ENCODE assay signal across 7 mouse cellular contexts in genomic region chr8:117259431-117260001, GRCm38 (mm10). TPM values are rescaled to one million over a fixed set of nuclear protein-coding genes. Genes with fewer than 3 reads are reported as not detected.
A peak's percentile ranks its signal among the peaks of the same experiment; 100 is the strongest.
DNase-seq lines count a peak whose midpoint lies in the region; ATAC-seq and TF ChIP-seq lines count a peak whose summit lies in the region.

No protein-coding gene starts in this region.

- peak; percentile 34 to 55 for DNase-seq in urinary bladder, adult 18-20 months (ENCODE audit: low spot score in 2 of 2)
- DNase-seq in urinary bladder, postnatal 4 days (ENCODE audit: low spot score in 2 of 2): no peak
- no peak for DNase-seq in forebrain, postnatal 0 days
- DNase-seq in limb, embryonic 11.5 days (ENCODE audit: low spot score): no peak
- no peak for DNase-seq in gastrocnemius, postnatal 10 days
- no peak for DNase-seq in spleen, postnatal 4 days (ENCODE audit: low spot score in 2 of 2)

- peak overlapping the region; percentile 90 for H3K27ac ChIP-seq in forebrain, postnatal 0 days (ENCODE audit: low read depth, low read length)
- no peak overlapping the region for H3K27ac ChIP-seq in limb, embryonic 11.5 days (replicated peaks; ENCODE audit: low read depth, low read length)
- peak overlapping the region; percentile 94 for H3K27ac ChIP-seq in midbrain, embryonic 13.5 days

- 0 out of 2 replicates have a peak, but pooled peaks have one; percentile 12 for TF ChIP-seq CTCF in forebrain, postnatal 0 days (IDR thresholded peaks at IDR 0.05; ENCODE audit: low read depth)

- no peaks in the 10 kb centered on the region for H3K36me3 ChIP-seq in forebrain, postnatal 0 days (ENCODE audit: insufficient read depth)
- no peaks in the 10 kb centered on the region for H3K36me3 ChIP-seq in limb, embryonic 11.5 days (ENCODE audit: control insufficient read depth, insufficient read depth, low read length)
- no peaks in the 10 kb centered on the region for H3K36me3 ChIP-seq in midbrain, embryonic 13.5 days

- 47% methylated on average over 11 of the region's 11 CpGs for WGBS in forebrain, postnatal 0 days
- 64% methylated on average over 11 of the region's 11 CpGs for WGBS in limb, embryonic 11.5 days
- WGBS in midbrain, embryonic 13.5 days: 50% methylated on average over 11 of the region's 11 CpGs

- H3K9me3 ChIP-seq in forebrain, postnatal 0 days (ENCODE audit: low read length): no peaks in the 10 kb centered on the region
- H3K9me3 ChIP-seq in limb, embryonic 11.5 days (ENCODE audit: control insufficient read depth, low read length): no peaks in the 10 kb centered on the region
- no peaks in the 10 kb centered on the region for H3K9me3 ChIP-seq in midbrain, embryonic 13.5 days

- H3K4me2 ChIP-seq in forebrain, postnatal 0 days (ENCODE audit: low read depth): peak overlapping the region; percentile 88
- peak overlapping the region; percentile 92 for H3K4me2 ChIP-seq in limb, embryonic 11.5 days (ENCODE audit: low read depth, severe bottlenecking)
- peak overlapping the region; percentile 77 for H3K4me2 ChIP-seq in midbrain, embryonic 13.5 days (replicated peaks)

- ATAC-seq in forebrain, postnatal 0 days: no peak
- no peak for ATAC-seq in limb, embryonic 11.5 days (ENCODE audit: insufficient number of reproducible peaks, low FRiP score, low TSS enrichment, low read depth)
- ATAC-seq in midbrain, embryonic 13.5 days: no peak

- peak overlapping the region; percentile 90 for H3K9ac ChIP-seq in forebrain, postnatal 0 days
- no peak overlapping the region for H3K9ac ChIP-seq in limb, embryonic 11.5 days (ENCODE audit: low read length)
- peak overlapping the region; percentile 99 for H3K9ac ChIP-seq in midbrain, embryonic 13.5 days (replicated peaks)

- peaks cover 20% of the 10 kb centered on the region for H3K4me1 ChIP-seq in forebrain, postnatal 0 days (ENCODE audit: insufficient read depth)
- H3K4me1 ChIP-seq in limb, embryonic 11.5 days (ENCODE audit: control insufficient read depth, insufficient read depth, low read length): peaks cover 30% of the 10 kb centered on the region
- peaks cover 59% of the 10 kb centered on the region for H3K4me1 ChIP-seq in midbrain, embryonic 13.5 days (replicated peaks)

- H3K4me3 ChIP-seq in forebrain, postnatal 0 days (ENCODE audit: low read depth, low read length): peak overlapping the region; percentile 96
- no peak overlapping the region for H3K4me3 ChIP-seq in limb, embryonic 11.5 days (ENCODE audit: low read depth, low read length)
- H3K4me3 ChIP-seq in midbrain, embryonic 13.5 days (replicated peaks): peak overlapping the region; percentile 100

- H3K27me3 ChIP-seq in forebrain, postnatal 0 days (ENCODE audit: insufficient read depth, low read length): no peaks in the 10 kb centered on the region
- no peaks in the 10 kb centered on the region for H3K27me3 ChIP-seq in limb, embryonic 11.5 days (ENCODE audit: control insufficient read depth, insufficient read depth, low read length)
- H3K27me3 ChIP-seq in midbrain, embryonic 13.5 days: no peaks in the 10 kb centered on the region

RNA-seq across cellular contexts. Expression of gene Cmip, which starts 2.7 kb away (rescaled TPM):
- 139 and 204 TPM in 2 replicates for total RNA-seq in forebrain, postnatal 0 days (2014; rRNA removed)
- polyA plus RNA-seq in forebrain, postnatal 0 days (2015; fragmentation: Nextera tagmentation; extraction: Ambion mirVana): 126 and 192 TPM in 2 replicates
- polyA plus RNA-seq in limb, embryonic 11.5 days (2014; fragmentation: Nextera tagmentation; extraction: Ambion mirVana): 14.3 and 20.1 TPM in 2 replicates
- 65.3 and 71.7 TPM in 2 replicates for polyA plus RNA-seq in midbrain, embryonic 13.5 days (2015; fragmentation: Nextera tagmentation; extraction: Ambion mirVana)
- total RNA-seq in gastrocnemius, postnatal 10 days (2021): 10 to 100 TPM; 18.7 to 23.7 TPM

Comparison
In these comparisons a context has a peak if more than half of its experiments do, and no peak if none do; other contexts are left out.
1. DNase-seq: peak in urinary bladder, adult 18-20 months (2 of 2); none in urinary bladder, postnatal 4 days (0 of 2), forebrain, postnatal 0 days (single experiment), limb, embryonic 11.5 days (single experiment), gastrocnemius, postnatal 10 days (single experiment) and spleen, postnatal 4 days (0 of 2).
2. Peak in every context shown above with its lines, with median percentiles within 50 percentile points of each other: H3K4me2 ChIP-seq.